Mouse (Mus musculus) forebrain, embryonic 14.5 days (tissue): ENCODE measurements at regions not wholly inside any gene's neighbourhood (a gene's known extent, or its start where the extent isn't known, plus 50 kb on each side); places are given as distances from the start of the nearest gene placed in this dataset.

Source experiments
- ATAC-seq: fragments of 200-750 bp; cut with Nextera tagmentation; 2 replicates; pipeline ENCODE4 v1.8.0; 2017; ENCODE audit warnings: mild to moderate bottlenecking, moderate library complexity
- DNase-seq: peaks from one replicate; pipeline ENCODE4 v3.0.0-alpha.2; 2015; ENCODE audit warnings: low spot score
- H3K27ac ChIP-seq: fragments of 300-500 bp; sonication (generic); 2 replicates; pipeline ENCODE4 v1.5.1; 2014; ENCODE audit warnings: low read depth, mild to moderate bottlenecking, control low read depth, low read length, moderate library complexity
- H3K27me3 ChIP-seq: fragments of 300-500 bp; sonication (generic); replicated peaks from 2 replicates; pipeline ENCODE4 v1.6.1; 2014; ENCODE audit warnings: low read length, control low read depth, mixed read lengths; ENCODE audit not compliant: control insufficient read depth, insufficient read depth
- H3K36me3 ChIP-seq: fragments of 300-500 bp; sonication (generic); 2 replicates; pipeline ENCODE4 v1.6.1; 2014; ENCODE audit warnings: low read length, control low read depth; ENCODE audit not compliant: control insufficient read depth, insufficient read depth
- H3K4me1 ChIP-seq: fragments of 300-500 bp; sonication (generic); 2 replicates; pipeline ENCODE4 v1.6.1; 2014; ENCODE audit warnings: antibody characterized with exemption, low read length, control low read depth; ENCODE audit not compliant: control insufficient read depth, insufficient read depth
- H3K4me2 ChIP-seq: fragments of 300-500 bp; sonication (generic); 2 replicates; pipeline ENCODE4 v1.6.1; 2014; ENCODE audit warnings: mild to moderate bottlenecking, control low read depth, low read length
- H3K4me3 ChIP-seq: fragments of 300-500 bp; sonication (generic); 2 replicates; pipeline ENCODE4 v1.5.1; 2014; ENCODE audit warnings: low read depth, low read length, control low read depth
- H3K9ac ChIP-seq: fragments of 300-500 bp; sonication (generic); 2 replicates; pipeline ENCODE4 v1.6.1; 2014; ENCODE audit warnings: mild to moderate bottlenecking, low read length, control low read depth, moderate library complexity
- H3K9me3 ChIP-seq: fragments of 300-500 bp; sonication (generic); replicated peaks from 2 replicates; pipeline ENCODE4 v1.6.1; 2016; ENCODE audit warnings: low read length, control low read depth, mixed read lengths; ENCODE audit not compliant: control insufficient read depth
- WGBS: fragments of 180-500 bp; shearing (Covaris S2); extraction: QIAGEN DNeasy Blood & Tissue Kit; methylation state at CpG from one replicate; pipeline ENCODE4 v1.1.7; 2014; 5-methylcytosine and 5-hydroxymethylcytosine counted together

- no peaks in the 10 kb centered on the region for H3K36me3 ChIP-seq
- no peak for ATAC-seq
- no peak overlapping the region for H3K27ac ChIP-seq
- DNase-seq = no peak
- no peak overlapping the region for H3K4me2 ChIP-seq
- WGBS = 86% methylated on average over 12 of the region's 12 CpGs
- no peaks in the 10 kb centered on the region for H3K4me1 ChIP-seq
- no peak overlapping the region for H3K9ac ChIP-seq
- H3K9me3 ChIP-seq = no peaks in the 10 kb centered on the region
- no peaks in the 10 kb centered on the region for H3K27me3 ChIP-seq
- no peak overlapping the region for H3K4me3 ChIP-seq
Measured at GRCm38 (mm10) chr7:36866602-36867001, 168.7 kb downstream of the Tshz3 start.

- H3K9me3 ChIP-seq = no peaks in the 10 kb centered on the region
- H3K36me3 ChIP-seq = no peaks in the 10 kb centered on the region
- no peaks in the 10 kb centered on the region for H3K27me3 ChIP-seq
- DNase-seq (no peak), ATAC-seq (no peak)
- H3K27ac ChIP-seq = no peak overlapping the region
- WGBS = 60% methylated on average over 5 of the region's 5 CpGs
- no peak overlapping the region for H3K4me2 ChIP-seq
- H3K9ac ChIP-seq = no peak overlapping the region
- no peaks in the 10 kb centered on the region for H3K4me1 ChIP-seq
- no peak overlapping the region for H3K4me3 ChIP-seq
Measured at GRCm38 (mm10) chr7:36874004-36874403, 176.1 kb downstream of the Tshz3 start.

- Histone ChIP-seq H3K4me1 (no peaks in the 10 kb centered on the region), H3K27ac (no peak overlapping the region), H3K4me3 (no peak overlapping the region), H3K36me3 (no peaks in the 10 kb centered on the region), H3K9me3 (no peaks in the 10 kb centered on the region), H3K9ac (no peak overlapping the region), H3K27me3 (no peaks in the 10 kb centered on the region), H3K4me2 (no peak overlapping the region)
- DNase-seq = no peak
- no peak for ATAC-seq
- WGBS = 19% methylated on average over 7 of the region's 7 CpGs
Measured at GRCm38 (mm10) chr7:36877686-36878085, 179.8 kb downstream of the Tshz3 start.

GRCm38 (mm10) chr7:36892776-36893500, 195.0 kb downstream of the Tshz3 start:
- Histone ChIP-seq H3K9ac (no peak overlapping the region), H3K27ac (no peak overlapping the region), H3K36me3 (no peaks in the 10 kb centered on the region), H3K9me3 (no peaks in the 10 kb centered on the region), H3K4me2 (no peak overlapping the region), H3K4me1 (peaks cover 13% of the 10 kb centered on the region; the same call in 1 of the 2 replicates), H3K4me3 (no peak overlapping the region), H3K27me3 (no peaks in the 10 kb centered on the region)
- WGBS = 37% methylated on average over 18 of the region's 18 CpGs
- peak; percentile 89 for ATAC-seq
- DNase-seq = peak; percentile 84

GRCm38 (mm10) chr7:36896339-36896738, 198.4 kb downstream of the Tshz3 start:
- Histone ChIP-seq H3K9ac (no peak overlapping the region), H3K4me2 (no peak overlapping the region), H3K4me1 (peaks cover 13% of the 10 kb centered on the region; the same call in 1 of the 2 replicates), H3K4me3 (no peak overlapping the region), H3K27me3 (no peaks in the 10 kb centered on the region), H3K36me3 (no peaks in the 10 kb centered on the region), H3K27ac (no peak overlapping the region), H3K9me3 (no peaks in the 10 kb centered on the region)
- DNase-seq (peak; percentile 67), ATAC-seq (peak; percentile 37; the same call in 1 of the 2 replicates)
- 55% methylated on average over 12 of the region's 12 CpGs for WGBS

- H3K36me3 ChIP-seq = no peaks in the 10 kb centered on the region
- no peaks in the 10 kb centered on the region for H3K4me1 ChIP-seq
- no peaks in the 10 kb centered on the region for H3K9me3 ChIP-seq
- H3K27me3 ChIP-seq = no peaks in the 10 kb centered on the region
- no peak overlapping the region for H3K4me3 ChIP-seq
- H3K27ac ChIP-seq = no peak overlapping the region
- no peak overlapping the region for H3K9ac ChIP-seq
- ATAC-seq = no peak
- 93% methylated on average over 5 of the region's 5 CpGs for WGBS
- no peak overlapping the region for H3K4me2 ChIP-seq
- DNase-seq = no peak
Measured at GRCm38 (mm10) chr7:36901537-36901936, 203.6 kb downstream of the Tshz3 start.

GRCm38 (mm10) chr7:36913304-36913703, 215.4 kb downstream of the Tshz3 start:
- WGBS = 88% methylated on average over 3 of the region's 3 CpGs
- ATAC-seq = no peak
- no peak overlapping the region for H3K9ac ChIP-seq
- H3K27me3 ChIP-seq = no peaks in the 10 kb centered on the region
- no peak overlapping the region for H3K27ac ChIP-seq
- no peaks in the 10 kb centered on the region for H3K4me1 ChIP-seq
- H3K36me3 ChIP-seq = no peaks in the 10 kb centered on the region
- no peak for DNase-seq
- H3K4me3 ChIP-seq = no peak overlapping the region
- H3K4me2 ChIP-seq = no peak overlapping the region
- H3K9me3 ChIP-seq = no peaks in the 10 kb centered on the region

- H3K4me1 ChIP-seq = no peaks in the 10 kb centered on the region
- H3K4me2 ChIP-seq = no peak overlapping the region
- H3K27ac ChIP-seq = no peak overlapping the region
- H3K9ac ChIP-seq = no peak overlapping the region
- ATAC-seq (no peak), DNase-seq (no peak)
- no peaks in the 10 kb centered on the region for H3K27me3 ChIP-seq
- H3K36me3 ChIP-seq = no peaks in the 10 kb centered on the region
- 90% methylated on average over 9 of the region's 9 CpGs for whole genome bisulfite sequencing
- H3K4me3 ChIP-seq = no peak overlapping the region
- no peaks in the 10 kb centered on the region for H3K9me3 ChIP-seq
Measured at GRCm38 (mm10) chr7:36914261-36914660, 216.3 kb downstream of the Tshz3 start.

- ATAC-seq (no peak), DNase-seq (no peak)
- no peak overlapping the region for H3K4me2 ChIP-seq
- H3K27ac ChIP-seq = no peak overlapping the region
- no peak overlapping the region for H3K4me3 ChIP-seq
- H3K27me3 ChIP-seq = no peaks in the 10 kb centered on the region
- H3K36me3 ChIP-seq = no peaks in the 10 kb centered on the region
- no peak overlapping the region for H3K9ac ChIP-seq
- no peaks in the 10 kb centered on the region for H3K4me1 ChIP-seq
- H3K9me3 ChIP-seq = no peaks in the 10 kb centered on the region
- 72% methylated on average over 5 of the region's 5 CpGs for WGBS
Measured at GRCm38 (mm10) chr7:36915171-36915570, 217.3 kb downstream of the Tshz3 start.
